Mouse (Mus musculus) midbrain, embryonic 13.5 days (tissue): ENCODE data around the gene Rtl6. TPM values are rescaled to one million over a fixed set of nuclear protein-coding genes. Genes with fewer than 3 reads are reported as not detected.

ENCODE experiments used
- ATAC-seq: fragments of 200-750 bp; cut with Nextera tagmentation; 2 replicates; pipeline ENCODE4 v1.8.0; 2017; ENCODE audit warnings: mild to moderate bottlenecking, moderate TSS enrichment, moderate library complexity
- H3K27ac ChIP-seq: fragments of 300-500 bp; sonication (generic); 2 replicates; pipeline ENCODE4 v1.5.1; 2015; ENCODE audit warnings: inconsistent platforms, mild to moderate bottlenecking, moderate library complexity
- H3K27me3 ChIP-seq: fragments of 300-500 bp; sonication (generic); 2 replicates; pipeline ENCODE4 v1.6.1; 2015; ENCODE audit warnings: mild to moderate bottlenecking, inconsistent platforms
- H3K36me3 ChIP-seq: fragments of 300-500 bp; sonication (generic); 2 replicates; pipeline ENCODE4 v1.6.1; 2015; ENCODE audit warnings: mild to moderate bottlenecking, inconsistent platforms
- H3K4me1 ChIP-seq: fragments of 300-500 bp; sonication (generic); replicated peaks from 2 replicates; pipeline ENCODE4 v1.6.1; 2015; ENCODE audit warnings: inconsistent platforms
- H3K4me2 ChIP-seq: fragments of 300-500 bp; sonication (generic); replicated peaks from 2 replicates; pipeline ENCODE4 v1.6.1; 2015; ENCODE audit warnings: moderate library complexity, mild to moderate bottlenecking, inconsistent platforms
- H3K4me3 ChIP-seq: fragments of 300-500 bp; sonication (generic); replicated peaks from 2 replicates; pipeline ENCODE4 v1.5.1; 2015; ENCODE audit warnings: mild to moderate bottlenecking, inconsistent platforms
- H3K9ac ChIP-seq: fragments of 300-500 bp; sonication (generic); replicated peaks from 2 replicates; pipeline ENCODE4 v1.6.1; 2015; ENCODE audit warnings: mild to moderate bottlenecking, inconsistent platforms
- H3K9me3 ChIP-seq: fragments of 300-500 bp; sonication (generic); 2 replicates; pipeline ENCODE4 v1.6.1; 2016; ENCODE audit warnings: mild to moderate bottlenecking, inconsistent platforms
- WGBS: fragments of 180-500 bp; shearing (Covaris S2); methylation state at CpG from one replicate; pipeline ENCODE4 v1.1.7; 2015; 5-methylcytosine and 5-hydroxymethylcytosine counted together
- polyA plus RNA-seq: library from polyadenylated mRNA; unstranded; fragments of >200 nt; fragmentation: Nextera tagmentation; extraction: Ambion mirVana; gene quantifications from 2 replicates; pipeline ENCODE4 v1.2.1, GENCODE M21; 2015

The Rtl6 gene
- 57.8 and 62.2 TPM in 2 replicates for polyA plus RNA-seq

DNA sequence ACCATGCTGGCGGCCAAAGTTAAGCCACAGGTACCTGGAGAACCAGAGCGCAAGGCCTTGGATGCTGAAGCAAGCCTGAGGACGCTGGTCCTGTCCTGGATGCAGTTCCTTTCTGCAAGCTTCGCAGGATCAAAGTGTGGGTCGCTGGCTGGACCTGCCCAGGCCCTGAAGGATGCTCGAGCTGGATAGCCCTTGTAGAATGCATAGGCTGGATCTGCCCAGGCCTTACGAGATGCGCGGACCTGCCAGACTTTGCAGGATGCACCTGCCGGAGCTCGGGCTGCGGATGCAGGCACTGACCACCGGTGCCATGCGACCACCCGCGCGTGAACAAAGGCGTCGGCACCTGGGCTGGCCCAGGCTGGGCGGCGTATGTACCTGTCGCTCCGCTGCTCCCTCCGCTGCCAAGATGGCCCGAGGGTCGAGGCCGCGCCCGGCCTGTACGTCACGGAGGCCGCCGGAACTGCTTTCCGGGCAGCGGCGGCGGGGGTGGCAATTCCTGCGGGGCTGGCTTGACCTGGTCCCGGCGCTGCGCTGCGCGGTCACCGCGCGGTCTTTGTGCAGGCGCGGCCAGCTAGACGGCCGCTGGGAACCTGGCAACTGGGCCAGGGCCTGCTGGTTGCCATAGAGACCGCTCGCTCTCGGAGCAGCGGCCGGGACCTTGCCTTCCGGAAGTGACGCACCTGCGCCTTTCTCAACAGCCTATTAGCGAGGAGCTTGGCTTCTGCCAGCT is at the start of gene Rtl6:
Gene Rtl6 (minus strand): TSS at position 635 of the 733 bp plus-strand sequence.
- H3K9ac ChIP-seq = peak within 1 kb of the TSS; percentile 87
- peak; percentile 93 for ATAC-seq
- H3K36me3 ChIP-seq = peaks cover 43% of the 10 kb centered on the region
- WGBS = 9% methylated on average over 59 of the region's 59 CpGs
- H3K4me3 ChIP-seq = peak within 1 kb of the TSS; percentile 62
- peak within 1 kb of the TSS; percentile 79 for H3K4me2 ChIP-seq
- 0 out of 2 replicates have a peak, but pooled peaks cover 8% of the 10 kb centered on the region for H3K27me3 ChIP-seq
- H3K9me3 ChIP-seq = no peaks in the 10 kb centered on the region
- H3K4me1 ChIP-seq = peaks cover 47% of the 10 kb centered on the region
- peak within 1 kb of the TSS; percentile 95 for H3K27ac ChIP-seq

DNA sequence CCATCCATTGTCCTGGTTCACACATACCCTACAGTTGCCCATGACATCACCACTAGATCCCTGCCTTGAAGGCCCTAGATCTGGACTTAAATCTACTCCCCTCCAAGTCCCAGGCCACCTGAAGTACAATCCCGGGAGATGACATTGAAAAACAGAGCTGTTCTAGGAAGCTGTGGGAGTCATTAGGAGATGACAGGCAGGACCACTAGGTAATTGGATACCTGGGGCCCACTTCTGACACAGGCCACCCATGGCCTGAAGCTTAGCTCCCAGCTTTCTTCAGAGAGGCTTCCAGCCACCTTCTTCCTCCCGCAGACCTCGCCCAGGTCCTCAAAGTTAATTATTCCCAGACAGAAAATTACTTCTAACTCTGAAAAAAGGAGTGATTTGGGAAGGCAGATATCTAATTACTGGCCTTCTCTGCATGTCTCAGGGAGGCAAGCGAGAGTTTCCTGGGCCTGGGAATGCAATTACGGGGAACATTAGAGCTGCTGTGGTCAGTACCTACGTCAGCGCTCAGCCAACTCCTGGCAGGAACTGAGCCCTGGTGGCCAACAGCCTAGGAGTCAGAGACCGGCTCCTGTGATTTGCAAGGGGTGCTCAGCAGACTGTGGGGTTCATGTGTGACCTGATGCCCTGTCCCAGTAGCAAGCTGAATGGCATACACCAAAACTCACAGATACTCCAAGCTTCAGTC is 45.8 kb upstream of the Rtl6 start:
- no peaks in the 10 kb centered on the region; the same call in 1 of the 2 replicates for H3K4me1 ChIP-seq
- no peak overlapping the region for H3K4me2 ChIP-seq
- H3K36me3 ChIP-seq = no peaks in the 10 kb centered on the region
- ATAC-seq = no peak
- H3K4me3 ChIP-seq = no peak overlapping the region
- no peak overlapping the region for H3K9ac ChIP-seq
- H3K27ac ChIP-seq = no peak overlapping the region
- WGBS = 87% methylated on average over 8 of the region's 8 CpGs
- H3K9me3 ChIP-seq = peaks cover 3% of the 10 kb centered on the region; the same call in 1 of the 2 replicates
- H3K27me3 ChIP-seq = no peaks in the 10 kb centered on the region

DNA sequence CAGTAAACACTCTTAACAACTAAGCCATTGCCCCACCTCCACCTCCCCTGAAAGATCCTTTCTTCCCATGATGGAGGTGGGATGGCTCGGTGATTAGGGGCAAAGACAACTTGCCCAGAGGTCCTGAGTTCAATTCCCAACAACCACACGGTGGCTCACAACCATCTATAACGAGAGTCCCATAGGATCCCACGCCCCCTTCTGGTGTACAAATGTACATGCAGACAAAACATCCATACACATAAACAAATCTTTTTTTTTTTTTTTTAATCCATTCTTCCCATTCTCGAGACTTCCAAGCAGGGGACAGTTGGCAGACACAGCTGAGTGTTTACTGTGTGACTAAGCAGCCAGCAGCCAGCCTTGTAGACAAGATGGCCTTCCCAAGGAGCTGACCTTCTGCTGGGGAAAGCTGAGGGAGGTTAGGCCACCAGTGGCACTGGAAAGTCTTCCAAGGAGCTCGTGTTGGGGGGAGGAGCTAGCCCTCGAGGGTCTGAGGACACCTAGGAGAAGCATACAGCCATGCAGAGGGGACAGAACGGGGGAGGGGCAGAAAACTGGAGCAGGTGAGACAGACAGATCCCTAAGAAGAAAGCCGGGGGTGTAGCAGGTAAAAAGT is 43.5 kb upstream of the Rtl6 start:
- no peaks in the 10 kb centered on the region for H3K9me3 ChIP-seq
- H3K4me2 ChIP-seq = no peak overlapping the region
- no peak overlapping the region for H3K27ac ChIP-seq
- no peak overlapping the region for H3K9ac ChIP-seq
- H3K27me3 ChIP-seq = no peaks in the 10 kb centered on the region
- no peak overlapping the region for H3K4me3 ChIP-seq
- WGBS = 80% methylated on average over 9 of the region's 9 CpGs
- H3K36me3 ChIP-seq = no peaks in the 10 kb centered on the region
- H3K4me1 ChIP-seq = no peaks in the 10 kb centered on the region; the same call in 1 of the 2 replicates
- no peak for ATAC-seq

DNA sequence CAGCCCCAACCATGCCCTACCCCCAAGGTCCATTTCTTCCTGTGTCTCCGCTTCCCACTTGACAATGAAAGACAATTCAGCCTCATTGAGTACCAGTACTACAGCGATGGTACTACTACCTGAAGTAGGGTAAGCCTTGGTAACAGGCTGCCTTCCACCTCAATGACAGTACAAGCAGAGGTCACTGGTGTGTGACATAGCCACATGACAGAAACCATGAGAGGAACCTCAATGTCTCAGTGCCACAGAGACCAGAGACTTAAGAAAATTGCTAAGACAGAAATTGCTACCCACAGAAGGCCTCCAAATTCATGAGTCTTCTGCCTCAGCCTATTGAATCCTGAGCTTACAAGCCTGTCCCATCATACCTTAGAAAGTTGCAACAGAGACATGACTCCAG is 41.3 kb upstream of the Rtl6 start:
- 92% methylated on average over 2 of the region's 2 CpGs for WGBS
- H3K27ac ChIP-seq = no peak overlapping the region
- H3K4me1 ChIP-seq = peaks cover 15% of the 10 kb centered on the region
- H3K27me3 ChIP-seq = no peaks in the 10 kb centered on the region
- H3K9me3 ChIP-seq = no peaks in the 10 kb centered on the region
- H3K9ac ChIP-seq = no peak overlapping the region
- H3K4me3 ChIP-seq = no peak overlapping the region
- no peak for ATAC-seq
- H3K36me3 ChIP-seq = no peaks in the 10 kb centered on the region
- H3K4me2 ChIP-seq = no peak overlapping the region

DNA sequence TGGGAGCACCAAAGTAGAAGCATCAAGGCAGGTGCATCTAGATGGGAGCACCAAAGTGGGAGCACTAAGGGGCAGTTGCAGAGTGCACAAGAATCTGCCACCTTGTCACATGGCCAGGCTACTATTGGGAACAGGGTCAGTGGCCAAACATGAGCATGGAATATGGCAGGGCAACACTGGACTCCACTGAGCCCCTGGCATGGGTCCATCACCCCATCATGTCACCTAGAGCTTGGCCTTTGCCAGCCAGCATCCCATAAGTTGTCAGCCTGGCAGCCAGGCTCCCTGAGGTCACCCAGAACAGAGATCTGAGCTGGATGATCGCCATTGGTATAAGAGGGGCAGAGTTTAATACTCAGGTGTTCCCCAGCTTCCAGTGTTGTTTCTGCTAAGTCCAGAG is 40.2 kb upstream of the Rtl6 start:
- Histone ChIP-seq H3K36me3 (no peaks in the 10 kb centered on the region), H3K9ac (no peak overlapping the region), H3K27ac (no peak overlapping the region), H3K4me2 (no peak overlapping the region), H3K4me3 (no peak overlapping the region), H3K9me3 (no peaks in the 10 kb centered on the region), H3K27me3 (no peaks in the 10 kb centered on the region), H3K4me1 (peaks cover 26% of the 10 kb centered on the region)
- 85% methylated on average over 1 of the region's 1 CpGs for WGBS
- ATAC-seq = no peak

DNA sequence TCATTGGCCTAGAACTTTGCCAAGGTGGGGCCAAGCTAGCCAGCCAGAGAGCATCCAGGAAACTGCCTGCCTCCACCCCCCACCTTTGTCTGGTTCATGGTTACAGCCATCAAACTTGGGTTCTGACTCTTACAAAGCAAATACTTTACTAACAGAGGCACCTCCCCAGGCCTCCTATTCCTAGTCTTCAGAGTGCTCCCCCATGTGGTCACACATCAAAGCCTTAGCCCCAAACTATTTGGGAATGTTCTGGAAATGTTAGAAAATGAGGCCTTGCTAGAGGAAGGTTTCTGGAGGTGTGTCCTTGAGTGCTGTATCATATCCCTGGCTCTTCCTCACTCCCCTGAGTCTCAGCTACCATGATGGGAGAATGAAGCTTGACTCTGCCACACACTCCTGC is 39.4 kb upstream of the Rtl6 start:
- no peak overlapping the region for H3K9ac ChIP-seq
- no peak overlapping the region for H3K4me3 ChIP-seq
- H3K4me1 ChIP-seq = peaks cover 34% of the 10 kb centered on the region
- H3K27ac ChIP-seq = no peak overlapping the region
- no peaks in the 10 kb centered on the region for H3K27me3 ChIP-seq
- H3K36me3 ChIP-seq = no peaks in the 10 kb centered on the region
- no peaks in the 10 kb centered on the region for H3K9me3 ChIP-seq
- H3K4me2 ChIP-seq = no peak overlapping the region
- ATAC-seq = no peak

DNA sequence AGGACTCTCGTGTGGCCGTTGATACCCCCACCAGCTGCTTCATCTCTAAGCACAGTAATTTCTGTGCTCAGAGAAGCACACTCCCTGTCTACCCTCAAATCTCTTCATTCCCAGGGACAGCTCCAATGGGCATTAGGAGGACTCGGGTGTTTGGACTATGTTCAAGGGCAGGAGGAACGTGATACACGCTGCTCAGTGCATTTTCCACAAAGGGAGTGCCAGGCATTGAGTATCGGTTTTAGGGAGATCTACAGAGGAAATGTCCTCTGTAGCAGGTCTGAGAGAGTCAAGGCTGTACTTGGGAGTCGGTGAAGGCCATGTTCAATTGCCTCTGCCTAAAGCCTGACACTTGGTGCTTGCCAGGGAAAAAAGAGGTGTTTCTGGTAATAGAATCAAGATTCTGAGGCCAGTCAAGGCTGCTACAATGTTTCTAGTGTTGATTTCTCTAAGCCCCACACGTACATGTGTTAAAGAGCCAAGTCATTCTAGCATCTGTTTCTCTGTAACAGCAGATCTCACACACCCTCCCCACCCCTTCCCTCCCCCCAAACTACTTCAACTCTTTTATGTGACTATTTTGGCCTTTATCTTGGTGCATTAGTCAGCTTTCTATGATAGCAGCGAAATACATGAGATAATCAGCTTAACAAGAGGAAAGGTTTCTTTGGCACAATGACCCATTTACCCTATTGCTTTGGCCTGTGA is 37.8 kb upstream of the Rtl6 start:
- Histone ChIP-seq H3K4me3 (no peak overlapping the region), H3K27me3 (no peaks in the 10 kb centered on the region), H3K27ac (no peak overlapping the region), H3K4me1 (peaks cover 46% of the 10 kb centered on the region), H3K9ac (no peak overlapping the region), H3K4me2 (no peak overlapping the region), H3K36me3 (no peaks in the 10 kb centered on the region), H3K9me3 (no peaks in the 10 kb centered on the region)
- ATAC-seq = no peak
- 71% methylated on average over 9 of the region's 9 CpGs for WGBS

DNA sequence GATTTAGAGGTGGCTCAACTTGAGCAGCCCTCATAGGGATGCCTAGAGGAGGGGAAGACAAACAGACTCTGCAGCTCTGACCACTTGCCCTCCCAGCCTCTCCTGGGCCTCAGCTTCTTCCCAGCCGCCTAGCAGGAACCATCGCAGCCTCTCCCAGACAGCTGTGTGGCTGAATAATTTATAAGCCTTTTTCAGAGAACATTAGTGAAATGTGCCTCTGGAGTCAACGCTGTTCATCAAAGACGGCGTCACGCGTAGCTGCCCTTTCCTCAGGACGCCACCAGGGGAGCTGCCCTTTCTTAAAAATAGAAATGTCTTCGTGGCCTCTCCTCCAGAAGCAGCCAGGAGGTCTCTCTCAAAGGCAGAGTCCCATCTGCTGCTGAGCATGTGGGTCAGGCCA is 35.9 kb upstream of the Rtl6 start:
- 16% methylated on average over 9 of the region's 9 CpGs for WGBS
- Histone ChIP-seq H3K36me3 (no peaks in the 10 kb centered on the region), H3K27ac (peak overlapping the region; percentile 45), H3K4me2 (no peak overlapping the region), H3K4me3 (no peak overlapping the region), H3K9ac (0 out of 2 replicates have a peak overlapping the region, but pooled peaks have one; percentile 33), H3K9me3 (no peaks in the 10 kb centered on the region), H3K4me1 (peaks cover 51% of the 10 kb centered on the region), H3K27me3 (no peaks in the 10 kb centered on the region)
- peak; percentile 46; the same call in 1 of the 2 replicates for ATAC-seq

DNA sequence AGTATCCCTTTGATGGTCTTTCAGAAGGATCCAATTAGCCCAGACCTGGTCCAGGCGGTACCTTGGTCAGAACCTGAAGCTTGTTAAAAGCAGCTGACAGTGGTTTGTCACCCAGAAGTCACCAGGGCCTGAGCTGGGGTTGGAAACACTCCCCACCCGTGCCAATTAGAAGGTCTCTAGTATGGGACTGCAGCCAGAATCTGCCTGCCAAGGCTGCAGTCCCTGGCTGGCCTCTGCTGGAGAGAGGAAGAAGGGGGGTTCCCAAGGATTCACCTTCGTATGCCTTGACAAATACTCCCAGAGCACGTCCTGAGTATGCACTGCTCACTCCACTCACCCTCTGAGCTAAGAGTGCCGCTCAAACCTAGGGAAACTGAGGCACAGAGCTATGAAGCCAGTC is 34.6 kb upstream of the Rtl6 start:
- Histone ChIP-seq H3K4me1 (peaks cover 59% of the 10 kb centered on the region), H3K27me3 (no peaks in the 10 kb centered on the region), H3K36me3 (no peaks in the 10 kb centered on the region), H3K27ac (no peak overlapping the region), H3K4me3 (no peak overlapping the region), H3K4me2 (no peak overlapping the region), H3K9ac (no peak overlapping the region), H3K9me3 (no peaks in the 10 kb centered on the region)
- 81% methylated on average over 5 of the region's 5 CpGs for WGBS
- ATAC-seq = no peak

DNA sequence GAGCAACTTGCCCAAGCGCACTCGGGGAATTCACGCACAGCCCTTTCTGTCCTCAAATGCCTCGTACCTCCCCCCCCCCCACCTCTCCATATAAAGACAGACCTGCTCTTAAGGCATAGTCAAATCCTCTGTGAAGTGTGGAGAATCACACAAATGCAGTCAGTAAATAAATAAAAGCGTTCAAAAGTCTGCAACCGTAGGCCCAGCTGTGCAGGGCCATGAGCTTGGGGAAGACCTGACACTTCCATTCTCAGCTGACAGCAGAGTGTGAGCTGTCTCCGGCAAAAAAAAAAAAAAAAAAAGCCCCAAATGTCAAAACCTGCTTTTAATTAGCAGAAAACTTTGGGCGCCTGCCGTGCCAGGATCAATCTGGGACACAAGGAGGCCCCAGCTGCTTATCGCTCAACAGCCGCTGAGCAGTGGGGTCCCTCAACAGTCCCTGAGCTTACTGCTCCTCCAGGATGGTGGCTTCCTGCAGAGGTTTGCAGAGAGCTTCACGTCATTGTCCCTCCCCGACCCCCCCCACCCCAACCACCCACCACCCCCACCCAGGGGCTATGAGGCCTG is 34.0 kb upstream of the Rtl6 start:
- Histone ChIP-seq H3K9ac (no peak overlapping the region), H3K36me3 (no peaks in the 10 kb centered on the region), H3K4me1 (peaks cover 59% of the 10 kb centered on the region), H3K4me3 (no peak overlapping the region), H3K27ac (no peak overlapping the region; the same call in 1 of the 2 replicates), H3K27me3 (no peaks in the 10 kb centered on the region), H3K9me3 (no peaks in the 10 kb centered on the region), H3K4me2 (no peak overlapping the region)
- ATAC-seq = no peak
- 18% methylated on average over 13 of the region's 13 CpGs for WGBS

DNA sequence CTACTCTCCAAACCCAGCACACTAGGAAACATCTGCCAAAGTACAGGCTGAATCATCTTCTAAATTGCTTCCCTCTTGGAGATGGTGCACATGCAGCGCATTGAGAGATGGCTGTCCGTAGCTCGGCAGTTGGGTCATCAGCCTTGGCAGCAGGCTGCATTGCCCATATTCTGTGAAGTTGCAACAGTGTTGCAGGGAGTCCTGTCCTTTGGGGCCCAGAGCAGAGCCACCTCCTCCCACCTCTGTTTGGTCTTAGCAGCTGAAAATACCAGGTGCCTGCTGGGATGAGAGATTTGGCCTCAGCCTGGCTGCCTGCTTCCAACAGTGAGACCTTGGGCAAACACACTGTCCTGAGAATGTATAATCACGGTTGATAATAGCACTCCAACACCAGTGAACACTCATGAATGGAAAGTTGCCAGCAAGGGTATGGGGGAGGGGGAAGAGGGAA is 30.8 kb upstream of the Rtl6 start:
- ATAC-seq = peak; percentile 43; the same call in 1 of the 2 replicates
- Histone ChIP-seq H3K36me3 (no peaks in the 10 kb centered on the region), H3K4me2 (no peak overlapping the region)

More for the DNA sequence above, 30.8 kb upstream of the Rtl6 start:
- no peaks in the 10 kb centered on the region for H3K27me3 ChIP-seq
- no peak overlapping the region for H3K9ac ChIP-seq
- no peak overlapping the region for H3K27ac ChIP-seq
- no peak overlapping the region for H3K4me3 ChIP-seq
- H3K4me1 ChIP-seq = peaks cover 38% of the 10 kb centered on the region
- no peaks in the 10 kb centered on the region for H3K9me3 ChIP-seq
- 50% methylated on average over 4 of the region's 4 CpGs for WGBS
